Mouse (Mus musculus) megakaryocyte progenitor cell, adult 5-6 weeks (primary cell): ENCODE results near the gene Whrn. TPM values are rescaled to one million over a fixed set of nuclear protein-coding genes. Genes with fewer than 3 reads are reported as not detected.

Experiments used
- ATAC-seq: replicated peaks from 2 replicates; pipeline ENCODE4 v1.8.0; 2016; ENCODE audit warnings: mild to moderate bottlenecking, moderate TSS enrichment, inconsistent platforms; ENCODE audit not compliant: poor library complexity
- total RNA-seq, 2 experiments: library from RNA; stranded (forward) in 1 of 2; stranded (reverse) in 1 of 2; fragments of 157-497, 149-512 nt in 1 of 2; fragments of 200-1000 nt in 1 of 2; gene quantifications; 2 replicates each; pipeline versions ENCODE4 v1.2.3 to v1.2.4; 2015 to 2017

Whrn gene
- total RNA-seq, 2 experiments from 2014 or later: 0.37 to 3.6 TPM

- no peak for ATAC-seq
Observed at GRCm38 (mm10) chr4:63494401-63494966, 1.3 kb downstream of the Whrn start.

- ATAC-seq: no peak
Observed at GRCm38 (mm10) chr4:63493351-63494121, 2.3 kb downstream of the Whrn start.

- no peak for ATAC-seq
Observed at GRCm38 (mm10) chr4:63491521-63491920, 4.3 kb downstream of the Whrn start.

- no peak for ATAC-seq
Observed at GRCm38 (mm10) chr4:63490146-63490545, 5.6 kb downstream of the Whrn start.

GRCm38 (mm10) chr4:63489676-63490075 lies 6.1 kb downstream of the Whrn start:
- no peak for ATAC-seq

- ATAC-seq: no peak
Observed at GRCm38 (mm10) chr4:63487916-63488315, 7.9 kb downstream of the Whrn start.

GRCm38 (mm10) chr4:63487256-63487655 lies 8.5 kb downstream of the Whrn start:
- no peak for ATAC-seq

- ATAC-seq: no peak
Observed at GRCm38 (mm10) chr4:63486523-63486922, 9.3 kb downstream of the Whrn start.

GRCm38 (mm10) chr4:63483741-63484140 lies 12.1 kb downstream of the Whrn start:
- ATAC-seq: no peak

- no peak for ATAC-seq
Observed at GRCm38 (mm10) chr4:63480845-63481167, 15.0 kb downstream of the Whrn start.

- ATAC-seq: peak; percentile 79
Observed at GRCm38 (mm10) chr4:63480098-63480844, 15.5 kb downstream of the Whrn start.

GRCm38 (mm10) chr4:63478036-63478435 lies 17.8 kb downstream of the Whrn start:
- ATAC-seq: no peak

- ATAC-seq: no peak
Observed at GRCm38 (mm10) chr4:63476891-63477290, 18.9 kb downstream of the Whrn start.

- no peak for ATAC-seq
Observed at GRCm38 (mm10) chr4:63475208-63475607, 20.6 kb downstream of the Whrn start.

GRCm38 (mm10) chr4:63474439-63474838 lies 21.4 kb downstream of the Whrn start:
- peak; percentile 68 for ATAC-seq

GRCm38 (mm10) chr4:63467338-63467737 lies 28.5 kb downstream of the Whrn start:
- no peak for ATAC-seq

GRCm38 (mm10) chr4:63466192-63466591 lies 29.6 kb downstream of the Whrn start:
- no peak for ATAC-seq

- ATAC-seq: no peak
Observed at GRCm38 (mm10) chr4:63460876-63461525, 34.8 kb downstream of the Whrn start.

- ATAC-seq: no peak
Observed at GRCm38 (mm10) chr4:63459141-63459789, 36.5 kb downstream of the Whrn start.

GRCm38 (mm10) chr4:63456547-63456946 lies 39.2 kb downstream of the Whrn start:
- ATAC-seq: no peak

GRCm38 (mm10) chr4:63453939-63454513 lies 41.8 kb downstream of the Whrn start:
- no peak for ATAC-seq
